Mouse (Mus musculus): ENCODE data around the gene Cd80.

The Cd80 gene

GRCm38 (mm10) chr16:38447366-38447765 lies 8.0 kb upstream of the Cd80 start:
- in situ Hi-C loops (cut with MboI, MseI) = loop anchor here (5.0 kb wide), 1 partner anchor 40 kb away; no protein-coding TSS in a partner anchor

DNA sequence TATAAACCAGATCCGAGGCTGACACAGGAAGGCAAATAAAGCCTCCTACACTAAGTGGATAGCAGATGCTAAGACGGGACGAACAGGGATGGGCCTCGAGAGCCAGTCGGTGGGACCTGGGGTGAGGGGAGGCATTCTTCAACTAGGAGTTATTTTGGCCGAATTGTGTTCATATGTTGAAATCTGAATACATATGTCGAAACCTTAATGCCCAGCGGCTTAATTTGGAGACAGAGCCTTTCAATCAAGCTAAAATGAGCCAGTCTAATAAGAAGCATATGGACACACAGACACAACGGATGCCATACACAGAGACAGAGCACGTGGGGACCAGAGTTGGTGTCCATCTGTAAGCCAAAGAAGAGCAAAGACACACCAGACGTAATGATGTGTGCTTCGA lies 6.9 kb upstream of the Cd80 start:
- in situ Hi-C loops (cut with MboI, MseI) = loop anchor here (5.0 kb wide), 1 partner anchor 41 kb away; no protein-coding TSS in a partner anchor

DNA sequence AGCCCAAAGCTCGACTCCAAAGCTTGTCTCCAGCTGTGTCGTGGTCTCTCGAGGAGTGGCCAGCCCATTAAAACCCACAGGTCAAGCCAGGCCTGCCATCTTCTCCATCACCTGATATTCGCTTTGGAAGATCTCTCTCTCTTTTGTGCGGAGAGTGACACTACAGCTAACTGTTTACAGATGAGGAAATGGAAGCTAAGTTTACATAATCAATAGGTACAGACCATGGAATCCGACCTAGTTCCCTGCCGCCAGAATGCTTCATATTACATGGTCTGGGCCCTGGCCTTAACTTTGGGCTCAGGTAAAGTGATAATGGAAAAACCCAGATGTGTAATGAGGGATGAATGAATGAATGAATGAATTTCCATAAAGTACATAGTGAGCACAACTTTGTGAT lies 4.7 kb upstream of the Cd80 start:
- in situ Hi-C loops (cut with MboI, MseI) = loop anchor here (25.0 kb wide), 1 partner anchor 763 kb away; no protein-coding TSS in a partner anchor

DNA sequence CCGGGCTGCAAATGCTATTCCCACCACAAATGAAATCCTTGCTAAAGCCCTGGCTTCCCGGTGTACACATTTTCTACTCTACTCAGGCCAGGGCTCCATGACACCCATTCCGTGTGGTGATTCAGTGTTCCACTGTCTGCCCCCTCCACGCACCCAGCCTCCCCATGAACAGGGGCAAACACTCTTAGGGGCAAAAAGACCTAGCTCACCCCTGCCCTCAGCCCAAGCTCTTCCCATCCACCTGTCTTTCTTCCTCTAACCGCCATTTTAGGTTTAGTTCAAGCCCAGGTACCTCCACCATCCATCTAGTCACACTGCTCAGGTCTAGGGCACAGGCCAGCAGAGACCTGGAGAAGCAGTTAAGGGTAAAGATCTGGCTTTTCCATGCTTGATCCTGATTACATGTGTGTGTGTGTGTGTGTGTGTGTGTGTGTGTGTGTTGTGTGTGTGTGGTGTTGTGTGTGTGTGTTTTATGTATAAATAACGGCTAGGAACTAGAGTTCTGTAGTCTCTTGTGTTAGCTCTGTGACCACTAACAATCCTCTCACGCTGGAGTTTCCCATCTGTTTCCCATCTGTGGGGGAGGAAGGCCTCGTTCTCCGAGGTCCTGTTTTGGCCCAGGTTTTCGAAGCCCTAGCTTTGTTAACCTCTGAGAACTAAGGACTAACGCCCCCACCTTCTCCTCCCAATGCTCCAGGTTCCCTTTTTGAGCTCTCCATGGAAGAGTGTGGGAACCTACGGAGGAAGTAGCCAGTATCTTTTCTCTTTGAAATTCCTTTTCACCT lies 3.7 kb upstream of the Cd80 start:
- in situ Hi-C loops (cut with MboI, MseI) = loop anchor here (25.0 kb wide), 1 partner anchor 764 kb away; no protein-coding TSS in a partner anchor

- in situ Hi-C loops (cut with MboI, MseI) = loop anchor here (25.0 kb wide), 1 partner anchor 765 kb away; no protein-coding TSS in a partner anchor
Observed at GRCm38 (mm10) chr16:38452442-38453202, 2.7 kb upstream of the Cd80 start, which contains the start of gene Adprh. Gene Adprh (minus strand): TSS chr16:38452703.

GRCm38 (mm10) chr16:38453203-38453553 lies 2.2 kb upstream of the Cd80 start:
- in situ Hi-C loops (cut with MboI, MseI) = loop anchor here (25.0 kb wide), 1 partner anchor 766 kb away; no protein-coding TSS in a partner anchor

GRCm38 (mm10) chr16:38453952-38454351 lies 1.4 kb upstream of the Cd80 start:
- in situ Hi-C loops (cut with MboI, MseI) = loop anchor here (25.0 kb wide), 1 partner anchor 767 kb away; no protein-coding TSS in a partner anchor

GRCm38 (mm10) chr16:38454533-38455254 lies 667 bp upstream of the Cd80 start:
- in situ Hi-C loops (cut with MboI, MseI) = loop anchor here (25.0 kb wide), 1 partner anchor 767 kb away; no protein-coding TSS in a partner anchor

- in situ Hi-C loops (cut with MboI, MseI) = loop anchor here (25.0 kb wide), 1 partner anchor 770 kb away; no protein-coding TSS in a partner anchor
Observed at GRCm38 (mm10) chr16:38456812-38457567, 1.6 kb downstream of the Cd80 start.

DNA sequence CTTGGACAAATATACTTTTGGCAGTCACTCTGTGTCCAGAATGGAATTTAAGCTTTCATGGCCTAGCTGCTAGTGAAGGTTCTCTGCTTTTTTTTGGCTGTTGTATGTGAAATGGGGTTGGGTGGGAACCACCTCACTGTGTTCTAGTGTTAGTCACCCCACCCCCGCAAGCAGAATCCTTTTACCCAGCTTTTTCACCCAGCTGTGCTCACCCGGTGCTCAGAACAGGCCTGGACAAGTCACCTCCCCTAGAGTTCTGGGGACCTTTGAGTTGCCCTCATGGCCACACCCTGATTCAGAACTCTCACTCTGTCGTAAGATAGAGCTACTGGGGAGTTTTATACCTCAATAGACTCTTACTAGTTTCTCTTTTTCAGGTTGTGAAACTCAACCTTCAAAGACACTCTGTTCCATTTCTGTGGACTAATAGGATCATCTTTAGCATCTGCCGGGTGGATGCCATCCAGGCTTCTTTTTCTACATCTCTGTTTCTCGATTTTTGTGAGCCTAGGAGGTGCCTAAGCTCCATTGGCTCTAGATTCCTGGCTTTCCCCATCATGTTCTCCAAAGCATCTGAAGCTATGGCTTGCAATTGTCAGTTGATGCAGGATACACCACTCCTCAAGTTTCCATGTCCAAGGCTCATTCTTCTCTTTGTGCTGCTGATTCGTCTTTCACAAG lies 3.4 kb downstream of the Cd80 start:
- in situ Hi-C loops (cut with MboI, MseI) = loop anchor here (25.0 kb wide), 1 partner anchor 771 kb away; no protein-coding TSS in a partner anchor

DNA sequence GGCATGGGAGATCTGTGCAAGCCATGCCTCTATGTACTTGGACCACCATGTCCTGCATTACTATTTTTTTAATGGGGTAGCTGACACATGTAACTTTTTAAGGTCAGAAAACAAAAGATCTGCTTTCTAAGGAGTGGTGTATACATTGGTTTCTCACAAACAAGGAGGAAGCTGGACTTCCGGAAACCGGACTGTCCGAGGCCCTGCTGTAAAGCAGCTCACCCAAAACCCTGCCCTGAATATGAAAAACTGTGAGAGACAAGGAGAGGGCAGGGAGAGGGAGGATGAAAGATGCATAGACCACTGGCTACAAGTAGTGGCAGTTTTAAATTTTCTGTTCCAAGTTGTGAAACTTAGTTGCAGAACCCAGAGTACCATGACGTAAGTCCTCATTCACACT lies 4.6 kb downstream of the Cd80 start:
- in situ Hi-C loops (cut with MboI, MseI) = loop anchor here (25.0 kb wide), 1 partner anchor 773 kb away; no protein-coding TSS in a partner anchor

- in situ Hi-C loops (cut with MboI, MseI) = loop anchor here (25.0 kb wide), 1 partner anchor 774 kb away; no protein-coding TSS in a partner anchor
Observed at GRCm38 (mm10) chr16:38461749-38462148, 6.4 kb downstream of the Cd80 start.

DNA sequence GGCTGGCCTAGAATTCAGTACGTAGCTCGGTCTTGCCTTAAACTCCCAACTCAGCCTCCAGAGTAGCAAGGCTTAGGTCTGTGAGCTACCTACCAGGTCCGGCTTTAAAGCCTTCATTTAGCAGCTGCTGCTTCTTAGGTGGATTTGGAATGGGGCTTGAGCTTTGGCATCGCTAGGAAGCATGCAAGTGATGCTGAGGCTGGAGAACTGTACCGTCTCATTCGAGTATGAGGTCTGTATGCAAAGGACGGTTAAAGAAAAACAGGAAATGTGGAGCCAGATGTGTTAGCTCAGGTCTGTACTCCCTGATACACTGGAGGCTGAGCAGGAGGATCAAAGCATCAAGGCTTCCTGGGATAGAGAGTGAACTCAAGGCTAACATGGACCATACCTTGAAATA lies 6.8 kb downstream of the Cd80 start:
- in situ Hi-C loops (cut with MboI, MseI) = loop anchor here (25.0 kb wide), 1 partner anchor 775 kb away; no protein-coding TSS in a partner anchor

- in situ Hi-C loops (cut with MboI, MseI) = loop anchor here (25.0 kb wide), 1 partner anchor 776 kb away; no protein-coding TSS in a partner anchor
Observed at GRCm38 (mm10) chr16:38463305-38463704, 7.9 kb downstream of the Cd80 start.

- in situ Hi-C loops (cut with MboI, MseI) = loop anchor here (25.0 kb wide), 1 partner anchor 779 kb away; no protein-coding TSS in a partner anchor
Observed at GRCm38 (mm10) chr16:38466089-38466488, 10.7 kb downstream of the Cd80 start.

- in situ Hi-C loops (cut with MboI, MseI) = loop anchor here (25.0 kb wide), 1 partner anchor 780 kb away; no protein-coding TSS in a partner anchor
Observed at GRCm38 (mm10) chr16:38467091-38467916, 11.9 kb downstream of the Cd80 start.

DNA sequence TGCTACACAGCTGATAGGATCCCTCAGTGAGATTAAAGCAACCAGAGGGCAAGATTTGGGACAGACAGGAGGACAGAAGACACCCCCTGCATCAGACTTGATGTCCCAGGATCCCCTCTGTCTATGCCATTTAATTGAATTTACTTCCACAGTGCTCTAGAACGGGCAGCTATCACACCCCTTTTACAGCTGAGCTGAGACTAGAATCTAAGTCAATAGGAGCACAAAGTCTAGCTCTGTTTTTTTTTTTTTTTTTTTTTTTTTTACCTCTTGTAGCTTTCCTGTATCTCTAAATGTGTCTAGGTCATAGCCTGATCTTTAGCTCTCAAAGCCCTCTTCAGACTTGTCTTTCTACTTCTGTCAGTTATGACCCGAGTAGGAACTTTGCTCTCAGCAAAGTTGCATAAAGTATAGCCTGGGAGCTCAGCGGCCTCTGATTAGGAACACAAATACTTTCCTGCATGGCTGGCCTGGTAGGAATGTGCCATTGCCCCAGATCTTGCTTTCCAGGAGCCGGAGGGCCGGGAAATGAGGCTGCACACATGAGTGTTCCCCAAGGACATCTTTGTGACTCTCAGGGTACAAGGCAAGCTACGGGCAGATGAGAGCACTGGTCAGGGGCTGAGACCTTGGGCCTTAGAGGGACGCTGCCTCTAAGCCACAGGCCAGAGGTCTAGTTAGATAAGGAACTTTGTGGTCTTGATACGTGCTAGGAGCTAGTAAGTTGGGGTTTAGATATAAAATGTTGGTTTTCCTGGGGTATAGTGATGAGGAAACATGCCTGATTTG lies 12.8 kb downstream of the Cd80 start:
- in situ Hi-C loops (cut with MboI, MseI) = loop anchor here (25.0 kb wide), 1 partner anchor 781 kb away; no protein-coding TSS in a partner anchor

- in situ Hi-C loops (cut with MboI, MseI) = loop anchor here (25.0 kb wide), 1 partner anchor 781 kb away; no protein-coding TSS in a partner anchor
Observed at GRCm38 (mm10) chr16:38468706-38469018, 13.3 kb downstream of the Cd80 start.
